Mouse (Mus musculus) C2C12 (cell line): Measurements from ENCODE around the gene Dusp22.

Experiments used
- CEBPB ChIP-seq: IDR thresholded peaks from one replicate; pipeline ENCODE4 v1.6.1; 2011; ENCODE audit warnings: low read depth, mild to moderate bottlenecking, control low read depth, moderate library complexity
- CTCF ChIP-seq: IDR thresholded peaks from one replicate; pipeline ENCODE4 v1.5.1; 2011; ENCODE audit not compliant: control insufficient read depth, insufficient read depth, insufficient read length
- MYOD1 ChIP-seq: IDR thresholded peaks from one replicate; pipeline ENCODE4 v1.6.1; 2011; ENCODE audit warnings: low read depth; ENCODE audit not compliant: control insufficient read depth, insufficient read length
- USF1 ChIP-seq: IDR thresholded peaks from one replicate; pipeline ENCODE4 v1.6.1; 2011; ENCODE audit warnings: low read depth, mild to moderate bottlenecking, control low read depth, moderate library complexity

GRCm38 (mm10) chr13:30656909-30657308, 2.9 kb upstream of the Dusp22 start:
- TF ChIP-seq CTCF (no peak), USF1 (no peak), MYOD1 (peak; percentile 99), CEBPB (no peak)
